In the genomic region with DNA sequence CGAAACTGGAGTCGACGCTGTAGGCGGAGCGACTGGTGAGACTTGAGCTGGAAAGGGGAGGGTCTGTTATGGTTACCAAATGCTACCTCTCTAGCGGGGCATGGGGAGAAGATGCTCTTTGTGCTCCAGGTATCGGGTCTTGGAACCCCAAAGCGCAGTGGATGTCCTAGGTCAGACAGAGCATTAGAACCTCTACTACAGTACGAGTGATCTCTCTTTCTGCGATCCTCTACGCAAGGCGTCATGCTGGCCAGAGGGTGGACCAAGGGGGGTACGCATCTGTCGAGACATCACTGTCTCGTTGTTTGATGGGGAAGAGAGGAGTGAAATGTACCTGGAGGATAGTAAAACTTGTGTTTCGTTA, we compare ENCODE assay signal across 9 mouse cellular contexts. TPM values are rescaled to one million over a fixed set of nuclear protein-coding genes. Genes with fewer than 3 reads are reported as not detected.
DNase-seq lines count a peak whose midpoint lies in the region; ATAC-seq and TF ChIP-seq lines count a peak whose summit lies in the region.
"Had no signal": no experiment of that assay in that cellular context is flagged by ENCODE, and none has a peak within 500 bp of the region (broad histone marks: within the 10 kb centered on the region; RNA-seq: fewer than 3 reads in every experiment).

No protein-coding gene starts in this region.

- H3K4me1 ChIP-seq in kidney, postnatal 0 days (replicated peaks; ENCODE audit: insufficient read depth, low read length), result peaks cover 17% of the 10 kb centered on the region
- H3K4me1 ChIP-seq in embryonic facial prominence, embryonic 11.5 days (ENCODE audit: control insufficient read depth, insufficient read depth, low read length), result no peaks in the 10 kb centered on the region
- peaks cover 15% of the 10 kb centered on the region for H3K4me1 ChIP-seq in intestine, embryonic 16.5 days (ENCODE audit: control insufficient read depth, insufficient read depth, low read length)

- no peaks in the 10 kb centered on the region for H3K27me3 ChIP-seq in kidney, postnatal 0 days (ENCODE audit: insufficient read depth, low read length)
- H3K27me3 ChIP-seq in embryonic facial prominence, embryonic 11.5 days (ENCODE audit: control insufficient read depth, insufficient read depth, low read length), result no peaks in the 10 kb centered on the region
- H3K27me3 ChIP-seq in intestine, embryonic 16.5 days (replicated peaks; ENCODE audit: control insufficient read depth, insufficient read depth, low read length), result no peaks in the 10 kb centered on the region

- 0 out of 2 replicates have a peak, but pooled peaks cover under 1% of the 10 kb centered on the region for H3K36me3 ChIP-seq in kidney, postnatal 0 days (ENCODE audit: insufficient read depth, low read length)
- no peaks in the 10 kb centered on the region for H3K36me3 ChIP-seq in embryonic facial prominence, embryonic 11.5 days (replicated peaks; ENCODE audit: control insufficient read depth, insufficient read depth, low read depth, low read length)
- H3K36me3 ChIP-seq in intestine, embryonic 16.5 days (ENCODE audit: control insufficient read depth, insufficient read depth, low read length), result no peaks in the 10 kb centered on the region; the same call in 1 of the 2 replicates

- no peak for DNase-seq in kidney, postnatal 0 days (ENCODE audit: low spot score)
- no peak for DNase-seq in kidney, adult 11 months
- DNase-seq in embryonic facial prominence, embryonic 11.5 days (ENCODE audit: low spot score), result no peak
- DNase-seq in layer of hippocampus, postnatal 14 days (ENCODE audit: low spot score in 2 of 2), result no peak
- no peak for DNase-seq in adrenal gland, postnatal 36 days
- no peak for DNase-seq in embryo, embryonic 9.5 days (ENCODE audit: extremely low spot score)

- H3K9ac ChIP-seq in kidney, postnatal 0 days (ENCODE audit: low read depth, low read length), result peak overlapping the region; percentile 73
- H3K9ac ChIP-seq in embryonic facial prominence, embryonic 11.5 days (replicated peaks; ENCODE audit: low read length), result peak overlapping the region; percentile 90
- peak overlapping the region; percentile 85 for H3K9ac ChIP-seq in intestine, embryonic 16.5 days (ENCODE audit: low read depth, low read length)

- ATAC-seq in kidney, postnatal 0 days (replicated peaks; ENCODE audit: low FRiP score, low read depth), result 0 out of 2 replicates have a peak, but pooled peaks have one; percentile 38
- ATAC-seq in embryonic facial prominence, embryonic 11.5 days (replicated peaks; ENCODE audit: insufficient number of reproducible peaks, low FRiP score, low TSS enrichment, low read depth), result peak; percentile 64
- peak; percentile 59 for ATAC-seq in intestine, embryonic 16.5 days
- ATAC-seq in monocyte, adult 5-6 weeks (replicated peaks; ENCODE audit: insufficient number of reproducible peaks, low FRiP score, low TSS enrichment, poor library complexity, severe bottlenecking), result peak; percentile 12; the same call in 1 of the 2 replicates

- H3K4me3 ChIP-seq in kidney, postnatal 0 days (replicated peaks; ENCODE audit: low read depth, low read length), result peak overlapping the region; percentile 83
- peak overlapping the region; percentile 95 for H3K4me3 ChIP-seq in embryonic facial prominence, embryonic 11.5 days (ENCODE audit: low read depth, low read length)
- H3K4me3 ChIP-seq in intestine, embryonic 16.5 days (ENCODE audit: low read length), result peak overlapping the region; percentile 71

- no peak for TF ChIP-seq CTCF in kidney, postnatal 0 days (IDR thresholded peaks at IDR 0.05; ENCODE audit: low read depth)

- peak overlapping the region; percentile 58 for H3K4me2 ChIP-seq in kidney, postnatal 0 days (ENCODE audit: low read length)
- H3K4me2 ChIP-seq in embryonic facial prominence, embryonic 11.5 days (ENCODE audit: low read depth, low read length), result peak overlapping the region; percentile 74
- H3K4me2 ChIP-seq in intestine, embryonic 16.5 days (ENCODE audit: low read depth, low read length), result peak overlapping the region; percentile 85

- H3K9me3 ChIP-seq in kidney, postnatal 0 days (replicated peaks; ENCODE audit: low read length), result no peaks in the 10 kb centered on the region
- H3K9me3 ChIP-seq in embryonic facial prominence, embryonic 11.5 days (replicated peaks; ENCODE audit: control insufficient read depth, low read length), result no peaks in the 10 kb centered on the region
- H3K9me3 ChIP-seq in intestine, embryonic 16.5 days (ENCODE audit: control insufficient read depth, low read length), result no peaks in the 10 kb centered on the region

- under 1% methylated on average over 16 of the region's 16 CpGs for WGBS in kidney, postnatal 0 days
- under 1% methylated on average over 16 of the region's 16 CpGs for whole genome bisulfite sequencing in embryonic facial prominence, embryonic 11.5 days
- under 1% methylated on average over 16 of the region's 16 CpGs for WGBS in intestine, embryonic 16.5 days

- H3K27ac ChIP-seq in kidney, postnatal 0 days, result no peak overlapping the region
- no peak overlapping the region for H3K27ac ChIP-seq in embryonic facial prominence, embryonic 11.5 days (replicated peaks; ENCODE audit: low read depth, low read length)
- H3K27ac ChIP-seq in intestine, embryonic 16.5 days (ENCODE audit: low read length), result no peak overlapping the region

RNA-seq across cellular contexts. Expression of gene Recql5, which starts 0.5 kb away (rescaled TPM):
- 11.1 and 11.7 TPM in 2 replicates for polyA plus RNA-seq in kidney, postnatal 0 days (2015; fragmentation: Nextera tagmentation; extraction: Ambion mirVana)
- 14.2 and 15.3 TPM in 2 replicates for polyA plus RNA-seq in embryonic facial prominence, embryonic 11.5 days (2014; fragmentation: Nextera tagmentation; extraction: Ambion mirVana)
- polyA plus RNA-seq in intestine, embryonic 16.5 days (2015; fragmentation: Nextera tagmentation; extraction: Ambion mirVana), result 15.7 and 16.7 TPM in 2 replicates
- 16.2 to 25.6 TPM (median 23.2 TPM) in 3 replicates for total RNA-seq in monocyte, adult 5-6 weeks (2017)
- total RNA-seq in layer of hippocampus, postnatal 14 days (2021), result 10 to 100 TPM; 23.2 to 25.7 TPM
- total RNA-seq in adrenal gland, postnatal 36 days (2021), result 10 to 100 TPM; 20.5 to 24.8 TPM

RNA-seq across cellular contexts. Expression of gene Sap30bp, which starts 0.6 kb away (rescaled TPM):
- 37.2 and 40.1 TPM in 2 replicates for polyA plus RNA-seq in kidney, postnatal 0 days (2015; fragmentation: Nextera tagmentation; extraction: Ambion mirVana)
- 49.8 and 59.4 TPM in 2 replicates for polyA plus RNA-seq in embryonic facial prominence, embryonic 11.5 days (2014; fragmentation: Nextera tagmentation; extraction: Ambion mirVana)
- polyA plus RNA-seq in intestine, embryonic 16.5 days (2015; fragmentation: Nextera tagmentation; extraction: Ambion mirVana), result 27.3 and 29.2 TPM in 2 replicates
- total RNA-seq in monocyte, adult 5-6 weeks (2017), result 109 to 210 TPM (median 121 TPM) in 3 replicates
- total RNA-seq in layer of hippocampus, postnatal 14 days (2021), result 10 to 100 TPM; 39.2 to 50.4 TPM
- 10 to 100 TPM; 40.8 to 42.5 TPM for total RNA-seq in adrenal gland, postnatal 36 days (2021)

RNA-seq across cellular contexts. Expression of gene Smim6, which starts 21.9 kb away (rescaled TPM):
- polyA plus RNA-seq in kidney, postnatal 0 days (2015; fragmentation: Nextera tagmentation; extraction: Ambion mirVana), result 13.7 and 16.1 TPM in 2 replicates
- 0.21 TPM in 1 of 2 replicates, not detected in the other for polyA plus RNA-seq in embryonic facial prominence, embryonic 11.5 days (2014; fragmentation: Nextera tagmentation; extraction: Ambion mirVana)
- polyA plus RNA-seq in intestine, embryonic 16.5 days (2015; fragmentation: Nextera tagmentation; extraction: Ambion mirVana), result 33.8 and 38.6 TPM in 2 replicates
- total RNA-seq in monocyte, adult 5-6 weeks (2017), result 0.49 TPM in 1 of 3 replicates, not detected in the others
- not detected for total RNA-seq in layer of hippocampus, postnatal 14 days (2021)
- not detected for total RNA-seq in adrenal gland, postnatal 36 days (2021)
- total RNA-seq: left cerebral cortex, postnatal 4 days had no signal

RNA-seq across cellular contexts. Expression of gene Smim5, which starts 34.0 kb away (rescaled TPM):
- 11.1 and 12.1 TPM in 2 replicates for polyA plus RNA-seq in kidney, postnatal 0 days (2015; fragmentation: Nextera tagmentation; extraction: Ambion mirVana)
- 1.1 and 1.4 TPM in 2 replicates for polyA plus RNA-seq in embryonic facial prominence, embryonic 11.5 days (2014; fragmentation: Nextera tagmentation; extraction: Ambion mirVana)
- 1.6 and 3.1 TPM in 2 replicates for polyA plus RNA-seq in intestine, embryonic 16.5 days (2015; fragmentation: Nextera tagmentation; extraction: Ambion mirVana)
- 0.87 to 5.0 TPM (median 0.96 TPM) in 3 replicates for total RNA-seq in monocyte, adult 5-6 weeks (2017)
- 1 to 10 TPM in 1 of 2 experiments, under 1 TPM in 1; 0.67 to 2.0 TPM for total RNA-seq in layer of hippocampus, postnatal 14 days (2021)
- under 1 TPM in 1 of 2 experiments, not detected in 1; 0.26 TPM for total RNA-seq in adrenal gland, postnatal 36 days (2021)
- total RNA-seq: left cerebral cortex, postnatal 4 days had no signal

RNA-seq across cellular contexts. Expression of gene Itgb4, which starts 40.8 kb away (rescaled TPM):
- polyA plus RNA-seq in kidney, postnatal 0 days (2015; fragmentation: Nextera tagmentation; extraction: Ambion mirVana), result 2.9 and 3.1 TPM in 2 replicates
- 0.83 and 0.85 TPM in 2 replicates for polyA plus RNA-seq in embryonic facial prominence, embryonic 11.5 days (2014; fragmentation: Nextera tagmentation; extraction: Ambion mirVana)
- 11.9 and 15.2 TPM in 2 replicates for polyA plus RNA-seq in intestine, embryonic 16.5 days (2015; fragmentation: Nextera tagmentation; extraction: Ambion mirVana)
- not detected in 3 replicates for total RNA-seq in monocyte, adult 5-6 weeks (2017)
- total RNA-seq in layer of hippocampus, postnatal 14 days (2021), result 1 to 10 TPM; 1.4 to 2.2 TPM
- total RNA-seq in adrenal gland, postnatal 36 days (2021), result 1 to 10 TPM; 2.3 to 3.1 TPM

Comparison
In these comparisons a context has a peak if more than half of its experiments do, and no peak if none do; other contexts are left out.
1. ATAC-seq: peak in every context shown above with its lines; median percentile 64 in embryonic facial prominence, embryonic 11.5 days; 59 in intestine, embryonic 16.5 days; 38 in kidney, postnatal 0 days; 12 in monocyte, adult 5-6 weeks.